Mouse (Mus musculus): Measurements from ENCODE around the gene Creb3l4.
"Not testable (repeated sequence)": the region's sequence is repeated elsewhere in the genome, so short reads cannot be mapped to it uniquely, and the experiment has no call there.

Gene Creb3l4

DNA sequence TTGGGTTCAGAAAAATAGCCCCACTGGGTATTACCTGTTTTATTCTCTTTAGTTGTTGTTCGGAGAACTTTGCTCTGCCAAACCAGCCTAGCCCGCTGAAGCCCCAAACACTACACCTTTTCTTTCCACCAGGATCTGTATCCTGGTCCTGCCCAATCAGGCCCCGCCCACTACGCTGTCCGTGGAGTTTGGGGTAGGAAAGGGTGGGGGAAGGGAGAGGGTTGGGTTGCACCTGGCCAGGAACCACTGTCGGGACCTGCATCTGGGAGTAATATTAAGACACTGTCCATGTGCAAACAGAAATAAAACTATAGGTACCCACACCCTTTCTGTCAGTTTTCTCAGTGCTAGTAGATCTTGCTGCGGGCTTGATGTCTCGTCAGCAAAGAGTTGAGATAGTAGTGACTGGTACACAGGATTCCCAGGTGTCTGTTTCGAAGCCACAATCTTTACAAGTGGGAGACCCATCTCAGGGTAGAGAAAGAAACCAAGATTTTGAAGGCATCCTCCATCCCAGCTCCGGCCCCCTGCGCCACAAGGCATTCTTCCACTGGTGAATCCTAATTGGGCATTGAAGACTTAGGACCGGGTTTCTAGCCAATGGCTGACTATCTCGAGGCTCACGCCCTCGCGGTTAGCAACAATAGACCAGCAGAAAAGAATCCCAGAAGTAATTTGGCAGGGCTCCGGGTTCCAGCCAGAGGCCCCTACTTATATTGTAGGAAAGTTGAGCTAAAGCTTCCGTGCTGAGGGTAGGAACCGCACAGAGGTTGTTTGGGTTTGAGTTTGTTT, at the start of gene Creb3l4:
Creb3l4 (minus strand) TSS at position 529 of the 792 bp plus-strand sequence.
- peak; percentile 70 for DNase-seq (ENCODE audit: low spot score)

DNA sequence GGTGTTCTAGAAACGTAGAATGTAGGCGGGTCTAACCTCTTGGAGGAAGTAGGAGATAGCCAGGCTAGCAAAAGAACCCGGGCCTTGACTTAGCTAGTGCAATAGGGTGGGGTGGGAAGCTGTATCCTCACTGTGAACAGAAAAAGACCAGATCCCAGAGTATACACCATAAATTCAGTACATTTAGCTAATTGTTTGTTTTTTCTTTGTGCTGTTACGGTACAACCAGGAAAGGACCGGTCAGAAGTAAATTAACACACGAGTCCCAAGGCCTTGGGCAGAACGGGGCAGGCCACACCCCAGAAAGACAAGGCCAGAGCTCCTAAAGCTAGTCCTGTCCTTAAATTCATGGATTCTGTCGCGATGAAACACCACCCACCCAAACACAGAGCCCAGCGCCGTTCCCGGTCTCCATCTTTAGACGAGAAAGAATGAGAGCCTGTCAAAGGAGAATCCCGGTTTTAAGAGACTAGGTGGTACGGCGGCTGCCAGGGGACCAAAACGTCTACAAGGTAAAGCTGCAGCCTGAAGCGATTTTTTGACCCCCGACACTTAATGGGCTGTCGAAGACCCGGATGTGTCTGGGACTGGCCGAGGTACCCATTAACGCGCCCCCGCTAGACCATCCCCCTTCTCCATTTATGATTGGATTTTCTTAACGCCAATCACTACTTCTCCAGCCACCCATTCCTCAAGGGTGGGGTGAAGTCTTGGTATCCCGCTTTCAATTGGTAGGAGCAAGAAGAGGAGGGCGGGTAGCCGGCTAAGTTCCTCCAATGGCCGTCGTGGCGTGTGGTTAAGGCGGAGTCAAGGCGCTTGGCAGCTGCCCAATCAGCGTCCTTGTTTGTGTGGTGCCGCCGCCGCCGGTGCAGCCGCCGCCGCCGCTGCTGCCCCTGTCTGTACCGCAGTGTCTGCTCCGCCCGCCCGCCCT, 49.3 kb upstream of the Creb3l4 start, which contains the start of gene Gatad2b:
Gatad2b (plus strand) TSS at position 834 of the 931 bp plus-strand sequence.
- peak; percentile 98 for DNase-seq (ENCODE audit: low spot score)

- DNase-seq (ENCODE audit: low spot score), result no peak
These were observed 48.7 kb upstream of the Creb3l4 start for GRCm38 (mm10) chr3:90291982-90292344.

DNA sequence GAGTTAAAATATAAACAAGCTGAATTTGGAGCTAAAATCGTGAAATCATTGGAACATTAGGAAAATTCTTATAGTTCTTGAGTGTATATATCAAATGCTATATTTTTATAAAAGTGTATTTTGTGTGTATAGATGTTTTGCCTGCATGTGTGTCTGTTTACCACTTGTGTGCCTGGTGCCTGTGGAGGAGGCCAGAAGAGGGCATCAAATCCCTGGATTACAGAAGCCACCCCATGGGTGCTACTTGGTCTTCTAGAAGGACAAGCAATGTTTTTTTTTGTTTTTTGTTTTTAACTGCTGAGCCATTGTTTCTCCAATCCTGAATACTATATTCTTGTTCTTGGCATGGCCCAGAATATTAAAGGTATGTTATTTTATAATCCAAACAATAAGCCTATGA, 47.3 kb upstream of the Creb3l4 start:
- no peak for DNase-seq (ENCODE audit: low spot score)

DNA sequence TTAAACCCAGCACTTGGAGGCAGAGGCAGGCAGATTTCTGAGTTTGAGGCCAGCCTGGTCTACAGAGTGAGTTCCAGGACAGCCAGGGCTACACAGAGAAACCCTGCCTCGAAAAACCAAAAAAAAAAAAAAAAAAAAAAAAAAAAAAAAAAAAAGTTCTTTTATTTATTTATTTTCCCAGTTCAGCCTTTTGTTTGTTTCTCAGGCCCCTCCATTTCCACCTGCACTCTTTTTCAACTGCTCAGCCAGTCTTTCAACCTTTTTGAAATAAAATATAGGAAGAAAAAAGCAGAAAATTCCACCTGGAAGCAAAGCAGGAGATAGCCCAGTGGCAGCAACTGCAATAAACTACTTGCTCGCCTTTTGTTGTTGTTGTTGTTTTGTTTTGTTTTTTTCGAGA, 46.1 kb upstream of the Creb3l4 start:
- not testable (repeated sequence) for DNase-seq (ENCODE audit: low spot score)

DNA sequence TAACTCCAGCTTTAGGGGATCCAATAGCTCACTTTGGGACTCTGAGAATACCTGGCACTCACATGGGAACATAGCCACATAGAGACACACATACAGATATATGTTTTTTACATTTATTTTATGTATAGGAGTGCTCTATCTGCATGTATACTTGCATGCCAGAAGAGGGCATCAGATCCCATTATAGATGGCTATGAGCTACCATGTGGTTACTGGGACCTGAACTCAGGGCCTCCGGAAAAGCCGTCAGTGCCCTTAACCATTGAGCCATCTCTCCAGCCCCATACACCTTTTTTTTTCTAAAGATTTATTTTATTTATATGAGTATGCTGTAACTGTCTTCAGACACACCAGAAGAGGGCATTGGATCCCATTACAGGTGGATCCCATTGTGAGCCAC, 40.8 kb upstream of the Creb3l4 start:
- DNase-seq (ENCODE audit: low spot score), result no peak

DNA sequence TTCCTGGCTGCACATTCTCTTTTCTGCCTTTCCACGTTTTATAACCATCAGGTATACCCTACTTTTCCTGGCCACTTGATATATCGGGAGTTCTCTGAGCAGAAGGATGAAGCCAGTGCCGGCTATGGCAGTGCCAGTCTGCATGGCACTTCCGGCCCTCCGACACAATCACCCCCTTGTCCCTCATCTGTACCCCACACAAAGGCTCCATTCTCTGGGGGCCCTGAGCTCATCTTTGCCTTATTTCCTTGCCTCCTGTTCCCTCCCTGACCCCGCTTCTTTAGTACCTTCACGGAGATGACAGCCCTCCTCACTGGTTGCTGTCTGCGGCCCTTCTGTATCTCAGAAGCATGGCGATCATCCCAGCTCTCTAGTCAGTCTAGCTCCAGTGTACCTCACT, 37.4 kb upstream of the Creb3l4 start:
- DNase-seq (ENCODE audit: low spot score), result no peak

- DNase-seq (ENCODE audit: low spot score), result no peak
These were observed 36.4 kb upstream of the Creb3l4 start for GRCm38 (mm10) chr3:90279743-90280142.

DNA sequence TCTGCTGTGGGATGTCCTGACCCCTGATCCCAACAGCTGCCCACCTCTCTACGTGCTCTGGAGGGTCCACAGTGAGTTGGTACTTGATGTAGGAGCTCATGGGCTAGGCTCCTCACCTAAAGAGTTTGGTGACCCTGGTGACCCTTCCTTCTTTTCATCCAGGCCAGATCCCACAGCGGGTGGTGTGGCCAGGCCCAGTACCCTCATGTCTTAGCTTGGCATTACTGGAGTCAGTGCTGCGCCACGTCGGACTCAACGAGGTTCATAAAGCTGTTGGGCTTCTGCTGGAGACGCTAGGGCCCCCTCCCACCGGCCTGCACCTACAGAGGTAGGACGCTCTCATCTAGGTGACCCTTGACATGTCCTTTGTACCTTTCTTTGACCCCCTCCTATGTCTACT, 35.9 kb upstream of the Creb3l4 start:
- DNase-seq (ENCODE audit: low spot score), result no peak

DNA sequence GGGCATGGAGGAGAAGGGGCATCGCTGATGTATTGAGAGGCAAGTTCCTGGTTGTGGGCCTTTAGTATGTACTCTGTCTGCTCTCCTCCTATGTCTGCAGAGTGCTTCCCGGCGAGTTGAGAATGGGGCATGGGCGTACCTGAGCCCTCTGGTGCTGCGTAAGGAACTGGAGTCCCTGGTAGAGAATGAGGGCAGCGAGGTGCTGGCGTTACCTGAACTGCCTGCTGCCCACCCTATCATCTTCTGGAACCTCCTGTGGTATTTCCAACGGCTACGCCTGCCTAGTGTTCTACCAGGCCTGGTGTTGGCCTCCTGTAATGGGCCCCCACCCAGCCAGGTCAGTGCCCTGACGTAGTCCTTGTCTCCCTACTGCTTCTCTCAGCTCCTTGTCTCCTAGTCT, 34.9 kb upstream of the Creb3l4 start:
- DNase-seq (ENCODE audit: low spot score), result no peak

- no peak for DNase-seq (ENCODE audit: low spot score)
These were observed 34.5 kb upstream of the Creb3l4 start for GRCm38 (mm10) chr3:90277793-90278192.

GRCm38 (mm10) chr3:90276858-90277257, 33.5 kb upstream of the Creb3l4 start:
- no peak for DNase-seq (ENCODE audit: low spot score)

GRCm38 (mm10) chr3:90275286-90275685, 32.0 kb upstream of the Creb3l4 start:
- DNase-seq (ENCODE audit: low spot score), result no peak

GRCm38 (mm10) chr3:90273855-90274254, 30.5 kb upstream of the Creb3l4 start:
- no peak for DNase-seq (ENCODE audit: low spot score)

GRCm38 (mm10) chr3:90272170-90272569, 28.9 kb upstream of the Creb3l4 start:
- DNase-seq (ENCODE audit: low spot score), result no peak

DNA sequence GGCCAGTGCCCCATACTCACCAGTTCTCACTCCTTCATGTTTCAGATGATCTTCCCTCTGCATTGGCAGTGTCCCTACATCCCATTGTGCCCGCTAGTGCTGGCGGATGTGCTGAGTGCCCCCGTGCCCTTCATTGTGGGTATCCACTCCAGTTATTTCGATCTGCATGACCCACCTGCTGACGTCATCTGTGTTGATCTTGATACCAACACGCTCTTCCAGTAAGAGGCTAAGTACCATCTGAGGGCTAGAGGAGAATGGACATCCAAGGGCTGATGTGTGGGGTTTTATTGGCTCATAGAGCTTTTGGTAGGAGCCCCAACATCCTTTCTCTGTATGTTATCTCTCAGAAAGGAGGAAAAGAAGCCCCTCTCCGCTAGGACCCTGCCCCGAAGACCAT, 27.5 kb upstream of the Creb3l4 start:
- DNase-seq (ENCODE audit: low spot score), result no peak

DNA sequence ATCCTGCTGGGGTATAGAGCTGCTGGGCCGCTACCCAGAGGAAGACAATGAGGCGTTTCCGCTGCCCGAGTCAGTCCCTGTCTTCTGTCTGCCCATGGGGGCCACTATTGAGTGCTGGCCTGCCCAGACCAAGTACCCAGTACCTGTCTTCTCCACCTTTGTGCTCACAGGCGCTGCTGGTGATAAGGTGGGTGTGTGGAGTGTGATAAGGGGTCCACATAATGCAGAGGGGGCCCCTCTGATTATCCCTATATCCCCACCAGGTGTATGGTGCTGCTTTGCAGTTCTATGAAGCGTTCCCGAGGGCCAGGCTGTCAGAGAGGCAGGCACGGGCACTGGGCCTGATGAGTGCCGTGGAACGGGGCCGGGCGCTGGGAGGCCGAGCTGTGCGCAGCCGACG, 25.7 kb upstream of the Creb3l4 start:
- no peak for DNase-seq (ENCODE audit: low spot score)

DNA sequence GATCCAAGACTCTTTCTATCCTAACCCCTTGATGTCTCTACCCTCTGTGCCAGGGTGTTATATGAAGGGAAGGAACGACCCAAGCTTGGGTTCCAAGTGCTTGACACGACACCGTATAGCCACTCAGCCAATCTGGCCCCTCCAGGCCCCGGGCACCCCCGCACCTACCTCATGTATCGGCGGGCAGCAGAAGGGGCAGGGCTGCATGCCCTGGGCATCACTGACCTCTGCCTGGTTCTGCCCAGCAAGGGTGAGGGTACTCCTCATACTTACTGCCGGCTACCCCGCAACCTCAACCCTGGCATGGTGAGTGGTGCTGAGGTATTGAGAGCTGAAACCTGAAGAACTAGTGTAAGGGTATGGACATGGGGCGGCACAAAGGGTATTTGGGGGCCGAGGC, 24.9 kb upstream of the Creb3l4 start:
- no peak for DNase-seq (ENCODE audit: low spot score)

- DNase-seq (ENCODE audit: low spot score), result no peak
These were observed 23.8 kb upstream of the Creb3l4 start for GRCm38 (mm10) chr3:90266901-90267775.

DNA sequence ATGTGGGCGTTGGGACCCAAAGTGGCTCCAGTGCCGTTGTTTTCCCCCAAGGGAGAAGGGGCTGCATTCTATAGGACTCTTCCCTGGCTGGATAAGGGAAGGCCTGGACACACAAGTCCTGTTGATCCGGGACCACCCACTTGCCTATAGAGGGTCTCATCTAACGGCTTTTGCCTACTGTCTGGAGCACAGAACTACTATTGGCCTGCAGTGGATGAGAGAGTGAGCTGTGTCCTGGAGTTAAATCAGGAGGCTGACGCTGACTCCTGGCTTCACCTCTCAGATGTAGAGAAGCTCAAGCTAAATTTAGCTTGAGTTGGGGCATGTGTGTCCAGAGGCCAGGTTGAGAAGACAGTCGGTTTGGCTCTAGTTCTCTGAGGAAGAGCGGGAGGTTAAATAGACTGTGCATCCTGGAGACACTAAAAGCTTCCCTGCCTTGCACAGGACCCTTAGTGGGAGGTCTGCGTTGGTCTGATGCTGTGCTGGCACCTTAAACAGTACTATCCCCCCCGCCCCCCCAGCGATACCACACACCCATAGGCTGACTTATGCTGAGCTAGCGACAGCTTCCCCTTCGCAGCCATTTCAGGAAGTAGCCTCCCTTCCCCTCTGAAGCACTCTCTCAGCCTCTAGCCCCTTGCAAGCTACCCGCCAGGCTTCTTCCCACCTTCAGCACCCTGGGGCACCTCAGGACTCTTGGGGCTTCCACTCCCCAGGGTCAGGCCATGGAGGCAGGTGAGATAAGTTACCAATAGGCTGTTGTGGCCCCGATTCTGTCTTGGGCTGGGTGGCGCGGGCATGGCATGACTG, 22.8 kb upstream of the Creb3l4 start:
- DNase-seq (ENCODE audit: low spot score), result no peak

All from testis, postnatal 10 days (tissue).